Mouse (Mus musculus) hindbrain, embryonic 10.5 days (tissue): ENCODE results near the gene Btrc. TPM values are rescaled to one million over a fixed set of nuclear protein-coding genes. Genes with fewer than 3 reads are reported as not detected.

Experiments used
- DNase-seq: peaks from one replicate; pipeline ENCODE4 v3.0.0-alpha.2; 2017; ENCODE audit warnings: low spot score
- H3K27ac ChIP-seq: fragments of 300-500 bp; sonication (generic); 2 replicates; pipeline ENCODE4 v1.5.1; 2016; ENCODE audit warnings: mild to moderate bottlenecking, moderate library complexity
- H3K27me3 ChIP-seq: fragments of 300-500 bp; sonication (generic); 2 replicates; pipeline ENCODE4 v1.6.1; 2016; ENCODE audit warnings: mild to moderate bottlenecking; ENCODE audit not compliant: poor library complexity, insufficient read depth, severe bottlenecking
- H3K36me3 ChIP-seq: fragments of 300-500 bp; sonication (generic); 2 replicates; pipeline ENCODE4 v1.6.1; 2016; ENCODE audit warnings: mild to moderate bottlenecking, moderate library complexity
- H3K4me1 ChIP-seq: fragments of 300-500 bp; sonication (generic); replicated peaks from 2 replicates; pipeline ENCODE4 v1.6.1; 2016; ENCODE audit warnings: mild to moderate bottlenecking
- H3K4me3 ChIP-seq: fragments of 300-500 bp; sonication (generic); 2 replicates; pipeline ENCODE4 v1.5.1; 2016; ENCODE audit warnings: mild to moderate bottlenecking, moderate library complexity
- H3K9me3 ChIP-seq: fragments of 300-500 bp; sonication (generic); 2 replicates; pipeline ENCODE4 v1.6.1; 2016; ENCODE audit warnings: mild to moderate bottlenecking, moderate library complexity
- WGBS: fragments of 180-500 bp; shearing (Covaris S2); methylation state at CpG from one replicate; pipeline ENCODE4 v1.1.7; 2016; 5-methylcytosine and 5-hydroxymethylcytosine counted together
- polyA plus RNA-seq: library from polyadenylated mRNA; unstranded; fragments of >200 nt; fragmentation: Nextera tagmentation; extraction: Ambion mirVana; gene quantifications from 2 replicates; pipeline ENCODE4 v1.2.1, GENCODE M21; 2016

The Btrc gene
- polyA plus RNA-seq, 1 experiment from 2014 or later, result 48.1 TPM

GRCm38 (mm10) chr19:45458702-45459101, 95.2 kb downstream of the Btrc start:
- no peak overlapping the region for H3K4me3 ChIP-seq
- peaks cover 29% of the 10 kb centered on the region for H3K4me1 ChIP-seq
- H3K9me3 ChIP-seq, result no peaks in the 10 kb centered on the region
- no peak overlapping the region for H3K27ac ChIP-seq
- peak; percentile 68 for DNase-seq
- 14% methylated on average over 7 of the region's 7 CpGs for WGBS
- no peaks in the 10 kb centered on the region for H3K36me3 ChIP-seq
- H3K27me3 ChIP-seq, result peaks cover 99% of the 10 kb centered on the region

GRCm38 (mm10) chr19:45459931-45460665, 96.6 kb downstream of the Btrc start:
- DNase-seq, result no peak
- Histone ChIP-seq H3K4me3 (no peak overlapping the region), H3K36me3 (no peaks in the 10 kb centered on the region), H3K27me3 (peaks cover 98% of the 10 kb centered on the region), H3K4me1 (peaks cover 29% of the 10 kb centered on the region), H3K9me3 (no peaks in the 10 kb centered on the region), H3K27ac (no peak overlapping the region)
- 43% methylated on average over 9 of the region's 9 CpGs for WGBS

- WGBS, result 50% methylated on average over 10 of the region's 10 CpGs
- H3K9me3 ChIP-seq, result no peaks in the 10 kb centered on the region
- H3K27me3 ChIP-seq, result peaks cover 98% of the 10 kb centered on the region
Measured at GRCm38 (mm10) chr19:45460749-45461736, 97.5 kb downstream of the Btrc start.

GRCm38 (mm10) chr19:45469760-45470159, 106.2 kb downstream of the Btrc start:
- peaks cover 7% of the 10 kb centered on the region for H3K36me3 ChIP-seq
- no peak overlapping the region for H3K27ac ChIP-seq
- H3K9me3 ChIP-seq, result no peaks in the 10 kb centered on the region
- H3K4me1 ChIP-seq, result 0 out of 2 replicates have a peak, but pooled peaks cover 4% of the 10 kb centered on the region
- H3K27me3 ChIP-seq, result peaks cover 33% of the 10 kb centered on the region
- no peak overlapping the region for H3K4me3 ChIP-seq
- WGBS, result 98% methylated on average over 5 of the region's 5 CpGs
- DNase-seq, result no peak

More at GRCm38 (mm10) chr19:45460749-45461736, 97.5 kb downstream of the Btrc start:
- no peak for DNase-seq
- Histone ChIP-seq H3K4me1 (peaks cover 29% of the 10 kb centered on the region), H3K36me3 (no peaks in the 10 kb centered on the region), H3K4me3 (no peak overlapping the region), H3K27ac (no peak overlapping the region)

- Histone ChIP-seq H3K27ac (no peak overlapping the region), H3K36me3 (peaks cover 7% of the 10 kb centered on the region), H3K27me3 (peaks cover 17% of the 10 kb centered on the region), H3K4me1 (peaks cover 18% of the 10 kb centered on the region), H3K4me3 (no peak overlapping the region), H3K9me3 (no peaks in the 10 kb centered on the region)
- WGBS, result 74% methylated on average over 11 of the region's 11 CpGs
- no peak for DNase-seq
Measured at GRCm38 (mm10) chr19:45472691-45473520, 109.4 kb downstream of the Btrc start.

GRCm38 (mm10) chr19:45474686-45475085, 111.2 kb downstream of the Btrc start:
- peaks cover 18% of the 10 kb centered on the region for H3K4me1 ChIP-seq
- peaks cover 7% of the 10 kb centered on the region for H3K36me3 ChIP-seq
- peaks cover 9% of the 10 kb centered on the region for H3K27me3 ChIP-seq
- H3K4me3 ChIP-seq, result no peak overlapping the region
- WGBS, result 88% methylated on average over 4 of the region's 4 CpGs
- DNase-seq, result no peak
- H3K9me3 ChIP-seq, result no peaks in the 10 kb centered on the region
- no peak overlapping the region for H3K27ac ChIP-seq

- no peak for DNase-seq
- H3K4me3 ChIP-seq, result no peak overlapping the region
- 66% methylated on average over 24 of the region's 24 CpGs for WGBS
Measured at GRCm38 (mm10) chr19:45475928-45476553, 112.5 kb downstream of the Btrc start.

GRCm38 (mm10) chr19:45479548-45479947, 116.0 kb downstream of the Btrc start:
- no peak for DNase-seq
- Histone ChIP-seq H3K36me3 (no peaks in the 10 kb centered on the region), H3K27me3 (peaks cover 16% of the 10 kb centered on the region), H3K27ac (no peak overlapping the region), H3K4me1 (peaks cover 14% of the 10 kb centered on the region), H3K4me3 (no peak overlapping the region), H3K9me3 (no peaks in the 10 kb centered on the region)
- WGBS, result 91% methylated on average over 6 of the region's 6 CpGs

More at GRCm38 (mm10) chr19:45475928-45476553, 112.5 kb downstream of the Btrc start:
- Histone ChIP-seq H3K9me3 (no peaks in the 10 kb centered on the region), H3K27ac (no peak overlapping the region), H3K27me3 (peaks cover 16% of the 10 kb centered on the region), H3K36me3 (peaks cover 5% of the 10 kb centered on the region), H3K4me1 (peaks cover 18% of the 10 kb centered on the region)

GRCm38 (mm10) chr19:45480490-45480889, 117.0 kb downstream of the Btrc start:
- Histone ChIP-seq H3K27ac (no peak overlapping the region), H3K4me3 (no peak overlapping the region), H3K9me3 (no peaks in the 10 kb centered on the region), H3K36me3 (no peaks in the 10 kb centered on the region), H3K27me3 (peaks cover 13% of the 10 kb centered on the region), H3K4me1 (peaks cover 12% of the 10 kb centered on the region)
- 85% methylated on average over 2 of the region's 2 CpGs for WGBS
- DNase-seq, result no peak

GRCm38 (mm10) chr19:45480951-45481350, 117.4 kb downstream of the Btrc start:
- Histone ChIP-seq H3K36me3 (no peaks in the 10 kb centered on the region), H3K9me3 (no peaks in the 10 kb centered on the region), H3K4me1 (peaks cover 8% of the 10 kb centered on the region), H3K4me3 (no peak overlapping the region), H3K27ac (no peak overlapping the region), H3K27me3 (peaks cover 10% of the 10 kb centered on the region; the same call in 1 of the 2 replicates)
- no peak for DNase-seq
- 88% methylated on average over 4 of the region's 4 CpGs for WGBS

- H3K27me3 ChIP-seq, result peaks cover 10% of the 10 kb centered on the region; the same call in 1 of the 2 replicates
- H3K36me3 ChIP-seq, result no peaks in the 10 kb centered on the region
- H3K9me3 ChIP-seq, result no peaks in the 10 kb centered on the region
- H3K4me3 ChIP-seq, result no peak overlapping the region
- no peak for DNase-seq
- 82% methylated on average over 2 of the region's 2 CpGs for WGBS
- H3K27ac ChIP-seq, result no peak overlapping the region
- H3K4me1 ChIP-seq, result no peaks in the 10 kb centered on the region; the same call in 1 of the 2 replicates
Measured at GRCm38 (mm10) chr19:45483470-45483869, 119.9 kb downstream of the Btrc start.
